Mouse (Mus musculus): ENCODE results near the gene Marcks.
A peak's percentile ranks its signal among the peaks of the same experiment; 100 is the strongest.

Gene Marcks

DNA sequence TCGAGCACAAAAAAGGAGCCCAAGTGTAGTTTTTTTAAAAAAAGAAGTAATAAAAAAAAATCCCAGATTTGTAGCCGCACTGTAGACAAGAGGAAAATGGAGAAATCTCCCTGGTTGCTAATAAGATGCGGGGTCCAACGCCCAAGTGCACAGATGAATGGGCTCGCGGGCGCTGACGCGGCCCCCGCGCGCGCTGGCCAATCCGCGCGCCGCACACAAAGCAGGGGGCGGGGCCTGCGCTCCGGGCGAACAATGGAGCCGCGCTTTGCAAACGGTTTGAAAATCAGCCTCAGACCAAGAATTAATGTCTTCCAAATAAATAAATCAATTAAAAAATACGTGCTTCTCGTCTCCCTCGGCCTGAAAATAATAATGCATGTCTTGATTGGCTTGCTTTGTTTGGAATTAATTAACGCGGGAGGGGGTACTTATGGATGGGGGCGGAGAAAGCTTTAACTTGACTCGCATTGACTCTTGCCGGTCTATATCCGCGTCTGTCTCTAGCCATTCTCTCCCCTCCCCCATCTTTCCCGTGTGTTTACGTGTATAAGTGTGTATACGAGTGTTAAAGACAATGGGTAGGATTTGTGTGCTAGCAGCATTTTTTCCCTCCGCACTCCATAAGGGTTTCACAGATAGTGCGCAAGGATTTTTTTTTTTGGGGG lies at the start of gene Marcks:
Gene Marcks, minus strand, starts transcription at position 143 of the 665 bp plus-strand sequence.
- peak; percentile 57 to 68 for DNase-seq (ENCODE audit: low spot score in 2 of 2)

GRCm38 (mm10) chr10:37177071-37177470 lies 38.4 kb upstream of the Marcks start:
- no peak for DNase-seq (ENCODE audit: low spot score in 2 of 2)

DNA sequence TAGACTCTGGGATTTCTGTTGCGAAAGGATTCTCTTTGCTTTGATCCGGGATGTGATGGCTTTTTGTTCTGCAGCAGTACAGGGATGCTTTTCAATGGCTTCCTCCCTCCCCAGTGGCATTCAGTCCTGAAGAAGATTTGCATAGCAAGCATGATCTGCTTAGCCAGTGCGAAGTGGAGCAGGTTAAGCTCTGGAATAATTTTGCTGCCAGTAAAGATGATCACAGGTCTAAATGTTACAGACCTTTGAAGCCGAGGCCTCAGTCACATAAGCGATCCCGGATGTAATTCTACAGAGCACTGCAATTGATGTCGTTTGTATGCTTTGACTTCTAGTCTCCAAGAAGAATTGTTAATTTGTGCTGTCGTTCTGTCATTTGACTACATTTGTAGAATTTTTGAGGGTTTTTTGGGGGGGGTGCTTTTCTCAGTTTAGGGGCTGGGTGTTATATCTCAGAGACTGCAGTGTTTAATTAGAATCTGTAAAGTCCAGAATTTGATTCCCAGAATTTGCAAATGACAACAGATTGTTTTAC lies 33.8 kb upstream of the Marcks start:
- no peak for DNase-seq (ENCODE audit: low spot score in 2 of 2)

DNA sequence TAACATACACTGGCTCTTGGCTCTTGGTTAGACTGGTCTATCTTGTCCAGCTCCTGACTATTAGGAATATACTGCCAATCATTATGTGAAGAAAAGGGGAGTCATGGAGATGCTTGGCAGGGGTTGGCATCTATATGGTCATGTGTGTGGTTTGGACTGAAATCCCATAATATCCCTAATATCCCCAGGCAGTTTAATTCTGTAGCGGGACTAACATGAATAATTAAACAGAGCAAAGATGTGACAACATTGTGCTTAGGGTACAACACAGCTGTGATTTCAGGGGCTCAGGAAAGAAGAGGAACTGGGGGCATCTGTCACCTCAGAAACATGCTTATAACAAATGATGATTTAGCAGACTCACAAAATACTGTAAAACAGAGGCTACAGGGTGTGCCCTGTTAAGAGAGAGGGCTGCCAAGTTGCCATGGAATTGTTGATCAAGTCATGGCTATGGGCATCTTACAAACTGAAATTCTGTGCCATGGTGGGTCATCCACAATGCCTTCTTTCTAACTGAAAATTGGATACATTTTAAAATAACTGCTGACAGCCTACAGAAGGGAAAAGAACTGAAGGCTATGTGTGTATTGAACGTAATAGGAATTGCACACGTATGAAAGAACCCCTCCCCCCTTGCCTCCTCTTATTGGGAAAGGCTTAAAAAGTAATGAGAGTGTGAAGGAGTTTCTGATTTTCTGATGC lies 33.1 kb upstream of the Marcks start:
- DNase-seq (ENCODE audit: low spot score in 2 of 2), result no peak

- DNase-seq (ENCODE audit: low spot score in 2 of 2), result no peak
Measured at GRCm38 (mm10) chr10:37170878-37171277, 32.2 kb upstream of the Marcks start.

- DNase-seq (ENCODE audit: low spot score in 2 of 2), result no peak
Measured at GRCm38 (mm10) chr10:37170466-37170865, 31.7 kb upstream of the Marcks start.

DNA sequence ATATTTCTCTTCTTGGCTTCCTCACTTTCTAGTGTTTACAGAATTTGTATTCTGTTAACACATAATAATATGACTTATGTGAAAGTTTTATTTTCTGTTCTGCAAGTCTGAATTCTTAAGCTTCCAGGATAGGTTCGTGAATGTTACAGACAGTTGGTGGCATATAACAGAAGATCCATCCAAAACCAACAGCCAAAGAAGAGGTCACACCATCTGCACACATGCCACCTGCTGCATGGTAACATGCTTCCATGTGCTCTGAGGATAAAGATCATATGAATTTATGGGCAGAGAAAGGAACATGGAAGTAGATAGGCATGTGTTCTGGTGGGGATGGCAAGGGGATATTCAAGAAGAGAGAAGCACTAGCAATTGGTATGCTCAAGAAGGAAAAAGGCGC lies 28.8 kb upstream of the Marcks start:
- no peak for DNase-seq (ENCODE audit: low spot score in 2 of 2)

DNA sequence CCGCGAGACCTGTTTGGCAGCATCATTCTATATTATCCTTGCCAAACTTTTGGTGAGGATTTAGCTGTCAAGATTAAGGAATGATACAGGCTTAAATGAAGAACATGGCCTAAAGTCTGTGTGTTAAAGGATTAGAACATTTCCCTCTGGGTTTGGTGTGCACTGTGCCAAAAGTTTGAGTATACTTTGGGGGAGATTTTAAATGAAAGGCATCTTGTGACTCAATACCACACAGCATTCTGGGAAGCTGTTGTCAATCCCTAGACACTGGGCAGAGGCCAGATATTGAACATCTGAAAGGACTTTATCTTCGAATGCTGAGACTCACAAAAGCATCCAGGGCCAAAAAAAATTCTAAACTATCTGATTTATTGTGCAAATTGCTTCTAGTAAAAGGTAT lies 21.0 kb upstream of the Marcks start:
- DNase-seq (ENCODE audit: low spot score in 2 of 2), result no peak

DNA sequence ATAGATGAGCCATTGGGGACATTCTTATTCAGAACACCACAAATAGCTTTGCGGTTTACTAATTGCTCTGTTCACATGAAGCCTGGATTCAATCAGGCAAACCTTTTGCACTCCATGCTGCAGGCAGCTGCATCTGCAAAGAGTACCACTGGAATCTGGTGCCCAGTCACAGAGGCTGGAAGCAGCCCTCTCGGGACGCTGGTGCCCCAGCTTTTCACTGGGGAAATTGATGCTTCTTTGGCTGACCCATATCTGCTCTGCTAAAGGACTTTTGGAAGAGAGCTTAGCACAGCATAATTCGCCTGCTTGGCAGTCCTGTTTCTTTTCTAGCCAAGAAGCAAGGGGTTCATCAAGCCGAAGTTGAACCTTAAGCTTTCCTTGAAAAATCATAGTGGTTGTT lies 18.4 kb upstream of the Marcks start:
- DNase-seq (ENCODE audit: low spot score in 2 of 2), result no peak

DNA sequence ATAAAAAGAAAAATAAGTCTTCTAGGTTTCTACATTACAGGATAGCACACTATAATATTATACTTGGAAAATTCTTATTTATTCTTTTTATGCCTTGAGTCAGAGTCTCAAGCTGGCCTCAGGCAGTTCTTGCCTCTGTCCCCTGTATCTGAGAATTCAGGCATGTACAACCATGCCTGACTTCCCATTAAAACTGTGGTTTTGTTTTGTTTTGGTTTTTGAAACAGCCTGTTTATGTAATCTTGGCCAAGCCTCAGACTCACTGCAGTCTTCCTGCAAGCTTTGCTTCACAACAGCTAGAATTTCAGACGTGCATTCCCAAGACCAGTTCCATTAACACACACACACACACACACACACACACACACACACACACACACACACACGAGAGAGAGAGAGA lies 16.4 kb upstream of the Marcks start:
- no peak for DNase-seq (ENCODE audit: low spot score in 2 of 2)

GRCm38 (mm10) chr10:37151539-37152271 lies 13.0 kb upstream of the Marcks start:
- no peak for DNase-seq (ENCODE audit: low spot score in 2 of 2)

DNA sequence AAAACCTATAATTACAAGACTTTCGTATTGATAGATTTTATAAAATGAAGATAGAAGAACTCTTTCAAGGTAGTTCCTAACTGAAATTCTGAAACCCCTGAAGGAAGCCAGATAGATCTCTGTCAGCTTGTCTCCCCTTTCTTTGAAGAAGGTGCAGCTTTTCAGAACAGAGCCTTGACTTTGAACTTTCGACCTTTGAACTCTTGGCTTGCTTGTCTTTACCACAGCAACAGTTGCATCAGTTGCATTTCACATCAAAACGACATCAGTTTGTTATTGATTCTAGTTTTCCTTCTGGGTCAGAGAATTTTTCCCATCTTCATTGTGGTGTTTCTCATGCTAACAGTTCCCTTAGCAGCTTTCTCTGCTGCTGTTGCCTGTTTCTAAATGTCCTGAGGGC lies 9.3 kb upstream of the Marcks start:
- DNase-seq (ENCODE audit: low spot score in 2 of 2), result no peak

GRCm38 (mm10) chr10:37145456-37145855 lies 6.7 kb upstream of the Marcks start:
- DNase-seq (ENCODE audit: low spot score in 2 of 2), result no peak

- no peak for DNase-seq (ENCODE audit: low spot score in 2 of 2)
Measured at GRCm38 (mm10) chr10:37141621-37142020, 2.9 kb upstream of the Marcks start.

GRCm38 (mm10) chr10:37140736-37141451 lies 2.2 kb upstream of the Marcks start:
- DNase-seq (ENCODE audit: low spot score in 2 of 2), result peak; percentile 23 to 27

DNA sequence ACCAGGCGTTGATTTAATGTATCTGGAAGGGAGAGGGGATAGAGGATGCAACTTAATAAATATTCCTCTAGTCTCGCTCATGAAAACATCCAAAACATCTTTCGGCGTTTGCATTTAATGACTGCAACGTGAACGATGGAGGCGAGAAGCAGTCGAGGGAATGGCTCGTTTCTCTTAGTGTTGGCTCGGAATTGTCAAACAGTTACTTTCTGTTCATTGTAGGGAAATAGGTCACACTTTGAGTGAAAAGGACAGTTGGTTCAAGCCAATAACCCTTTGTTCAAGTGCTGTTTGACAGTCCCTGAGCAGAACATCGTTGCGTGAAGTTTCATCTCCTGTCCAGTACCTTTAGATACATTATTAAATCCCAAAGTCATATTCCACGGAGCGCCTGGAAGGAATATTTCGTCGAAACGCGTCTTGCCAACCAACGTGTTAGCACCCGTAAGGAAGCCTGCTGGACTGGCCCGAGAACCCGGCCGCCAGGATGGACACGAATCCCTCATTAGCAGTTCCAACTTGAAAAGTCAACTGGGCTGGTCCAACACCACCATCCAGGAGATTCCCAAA lies 1.5 kb upstream of the Marcks start:
- peak in 1 of 2 experiments; percentile 3 for DNase-seq (ENCODE audit: low spot score in 2 of 2)

GRCm38 (mm10) chr10:37139443-37140165 lies 884 bp upstream of the Marcks start:
- no peak for DNase-seq (ENCODE audit: low spot score in 2 of 2)

DNA sequence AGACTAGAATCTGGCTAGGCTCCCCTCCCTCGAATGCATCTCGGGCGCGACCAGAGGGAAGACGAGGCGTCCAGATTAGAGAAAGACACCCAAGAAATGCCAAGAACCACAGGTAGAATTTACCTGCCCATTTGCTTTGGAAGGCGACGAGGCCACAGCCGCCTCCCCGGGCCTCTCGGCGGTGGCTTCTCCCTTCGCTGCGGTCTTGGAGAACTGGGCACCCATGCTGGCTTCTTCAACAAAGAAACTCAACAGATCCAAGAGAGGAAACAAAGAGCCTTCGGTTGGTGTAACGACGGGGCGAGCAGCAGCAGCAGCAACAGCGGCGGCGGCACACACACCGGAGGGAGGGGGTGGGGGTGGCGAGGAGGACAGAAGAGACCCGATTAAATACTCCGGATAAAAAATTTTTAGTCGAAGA lies 399 bp downstream of the Marcks start:
- DNase-seq (ENCODE audit: low spot score in 2 of 2), result peak in 1 of 2 experiments; percentile 8

GRCm38 (mm10) chr10:37137531-37138310 lies 999 bp downstream of the Marcks start:
- peak in 1 of 2 experiments; percentile 24 for DNase-seq (ENCODE audit: low spot score in 2 of 2)

DNA sequence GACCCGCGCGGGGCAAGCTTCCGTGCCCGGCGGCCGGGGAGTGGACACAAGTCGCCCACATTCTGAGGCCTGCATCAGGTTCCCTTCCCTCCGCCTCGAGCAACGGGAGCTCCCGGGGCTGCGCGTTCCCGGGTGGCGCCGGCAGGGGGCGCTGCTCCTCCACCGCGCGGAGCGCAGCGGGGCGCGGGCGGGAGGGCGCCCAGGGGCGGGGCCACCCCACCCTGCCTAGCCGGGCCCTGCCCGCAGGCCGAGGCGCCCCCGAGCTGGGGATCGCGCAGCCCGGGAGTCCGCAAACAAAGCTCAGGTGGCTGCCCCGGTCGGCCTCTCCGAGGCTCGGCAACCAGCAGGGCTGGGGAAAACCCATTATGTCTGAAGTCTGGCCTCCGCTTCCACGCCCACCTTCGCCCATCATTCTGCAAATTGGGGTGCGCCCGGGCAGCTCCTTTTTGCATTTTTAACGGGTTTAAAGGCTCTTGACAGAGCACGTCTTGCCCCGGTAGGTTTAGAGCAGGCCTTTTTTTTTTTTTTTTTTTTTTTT lies 1.7 kb downstream of the Marcks start:
- DNase-seq (ENCODE audit: low spot score in 2 of 2), result peak; percentile 80 to 88
